Mouse (Mus musculus) spleen, adult 2 months (tissue): ENCODE measurements at regions not wholly inside any gene's neighbourhood (a gene's known extent, or its start where the extent isn't known, plus 50 kb on each side); places are given as distances from the start of the nearest gene placed in this dataset.

Source experiments
- CTCF ChIP-seq: fragments of 200-500 bp; IDR thresholded peaks from 2 replicates; pipeline ENCODE4 v1.5.1; 2011; ENCODE audit warnings: mild to moderate bottlenecking, inconsistent platforms; ENCODE audit not compliant: insufficient read depth, insufficient read length, insufficient replicate concordance; ENCODE audit errors: extremely low read depth
- POLR2A ChIP-seq: fragments of 200-500 bp; IDR thresholded peaks from 2 replicates; pipeline ENCODE4 v1.6.1; 2011; ENCODE audit warnings: low read depth, low read length, inconsistent platforms

- TF ChIP-seq POLR2A = no peak
- no peak for TF ChIP-seq CTCF
These were observed 398.1 kb downstream of the Lmo4 start for GRCm38 (mm10) chr3:143806940-143807339.
